Mouse (Mus musculus): ENCODE data around the gene Mtcl1. TPM values are rescaled to one million over a fixed set of nuclear protein-coding genes. Genes with fewer than 3 reads are reported as not detected.

Mtcl1 gene
- polyA plus RNA-seq, 1 experiment: 2.0 TPM

GRCm38 (mm10) chr17:66324836-66325235, 124.7 kb downstream of the Mtcl1 start:
- no peak for DNase-seq (ENCODE audit: low read depth)

- DNase-seq (ENCODE audit: low read depth): no peak
These were observed 126.8 kb downstream of the Mtcl1 start for GRCm38 (mm10) chr17:66322646-66323255.

- DNase-seq (ENCODE audit: low read depth): no peak
These were observed 127.6 kb downstream of the Mtcl1 start for GRCm38 (mm10) chr17:66321933-66322332.

GRCm38 (mm10) chr17:66320716-66321372, 128.7 kb downstream of the Mtcl1 start:
- DNase-seq (ENCODE audit: low read depth): no peak

- no peak for DNase-seq (ENCODE audit: low read depth)
These were observed 131.5 kb downstream of the Mtcl1 start for GRCm38 (mm10) chr17:66318031-66318430.

- no peak for DNase-seq (ENCODE audit: low read depth)
These were observed 132.0 kb downstream of the Mtcl1 start for GRCm38 (mm10) chr17:66317576-66317975.

- no peak for DNase-seq (ENCODE audit: low read depth)
These were observed 132.4 kb downstream of the Mtcl1 start for GRCm38 (mm10) chr17:66317156-66317555.

- no peak for DNase-seq (ENCODE audit: low read depth)
These were observed 134.1 kb downstream of the Mtcl1 start for GRCm38 (mm10) chr17:66315451-66315850.

- no peak for DNase-seq (ENCODE audit: low read depth)
These were observed 134.8 kb downstream of the Mtcl1 start for GRCm38 (mm10) chr17:66314566-66315285.

- no peak for DNase-seq (ENCODE audit: low read depth)
These were observed 147.6 kb downstream of the Mtcl1 start for GRCm38 (mm10) chr17:66301906-66302305.

GRCm38 (mm10) chr17:66301267-66301666, 148.3 kb downstream of the Mtcl1 start:
- DNase-seq (ENCODE audit: low read depth): no peak

GRCm38 (mm10) chr17:66297721-66298120, 151.8 kb downstream of the Mtcl1 start:
- no peak for DNase-seq (ENCODE audit: low read depth)

GRCm38 (mm10) chr17:66293581-66293980, 156.0 kb downstream of the Mtcl1 start:
- DNase-seq (ENCODE audit: low read depth): no peak

- no peak for DNase-seq (ENCODE audit: low read depth)
These were observed 159.7 kb downstream of the Mtcl1 start for GRCm38 (mm10) chr17:66289894-66290293.

Other genes starting within 250 kb of the Mtcl1 start
- gene Rab12, start 70.0 kb upstream of the Mtcl1 start, polyA plus RNA-seq (2012; rRNA removed): 32.4 and 35.0 TPM in 2 replicates
- 0.09 TPM in 1 of 2 replicates, not detected in the other for gene Themis3, start 144.9 kb upstream of the Mtcl1 start, polyA plus RNA-seq (2012; rRNA removed)